Mouse (Mus musculus): Measurements from ENCODE around the gene Aif1l.
"Not testable (repeated sequence)": the region's sequence is repeated elsewhere in the genome, so short reads cannot be mapped to it uniquely, and the experiment has no call there.

Gene Aif1l

GRCm38 (mm10) chr2:31950058-31950871 is at the start of gene Aif1l:
Gene Aif1l (plus strand): TSS chr2:31950139.
- DNase-seq, result peak; percentile 70

- no peak for DNase-seq
Measured at GRCm38 (mm10) chr2:31900932-31901331, 49.0 kb upstream of the Aif1l start.

- DNase-seq, result no peak
Measured at GRCm38 (mm10) chr2:31901659-31902362, 48.1 kb upstream of the Aif1l start.

GRCm38 (mm10) chr2:31904089-31904488 is 45.9 kb upstream of the Aif1l start:
- no peak for DNase-seq

- DNase-seq, result no peak
Measured at GRCm38 (mm10) chr2:31904622-31905021, 45.3 kb upstream of the Aif1l start.

GRCm38 (mm10) chr2:31905682-31906081 is 44.3 kb upstream of the Aif1l start:
- DNase-seq, result no peak

GRCm38 (mm10) chr2:31906407-31906806 is 43.5 kb upstream of the Aif1l start:
- no peak for DNase-seq

GRCm38 (mm10) chr2:31912575-31912974 is 37.4 kb upstream of the Aif1l start:
- DNase-seq, result peak; percentile 28

- DNase-seq, result not testable (repeated sequence)
Measured at GRCm38 (mm10) chr2:31914213-31914612, 35.7 kb upstream of the Aif1l start.

GRCm38 (mm10) chr2:31915112-31915511 is 34.8 kb upstream of the Aif1l start:
- peak; percentile 93 for DNase-seq

GRCm38 (mm10) chr2:31917636-31918035 is 32.3 kb upstream of the Aif1l start:
- no peak for DNase-seq

GRCm38 (mm10) chr2:31923645-31924044 is 26.3 kb upstream of the Aif1l start:
- no peak for DNase-seq

- DNase-seq, result no peak
Measured at GRCm38 (mm10) chr2:31924811-31925210, 25.1 kb upstream of the Aif1l start.

- no peak for DNase-seq
Measured at GRCm38 (mm10) chr2:31925936-31926335, 24.0 kb upstream of the Aif1l start.

- DNase-seq, result no peak
Measured at GRCm38 (mm10) chr2:31929664-31930063, 20.3 kb upstream of the Aif1l start.

GRCm38 (mm10) chr2:31934551-31934950 is 15.4 kb upstream of the Aif1l start:
- no peak for DNase-seq

GRCm38 (mm10) chr2:31935054-31935453 is 14.9 kb upstream of the Aif1l start:
- no peak for DNase-seq

- DNase-seq, result no peak
Measured at GRCm38 (mm10) chr2:31938298-31938697, 11.6 kb upstream of the Aif1l start.

- DNase-seq, result no peak
Measured at GRCm38 (mm10) chr2:31943011-31943410, 6.9 kb upstream of the Aif1l start.

- DNase-seq, result no peak
Measured at GRCm38 (mm10) chr2:31945580-31945979, 4.4 kb upstream of the Aif1l start.

GRCm38 (mm10) chr2:31948392-31948791 is 1.5 kb upstream of the Aif1l start:
- no peak for DNase-seq

- DNase-seq, result no peak
Measured at GRCm38 (mm10) chr2:31948801-31949200, 1.1 kb upstream of the Aif1l start.

GRCm38 (mm10) chr2:31950966-31951365 is 1.0 kb downstream of the Aif1l start:
- no peak for DNase-seq

- peak; percentile 22 for DNase-seq
Measured at GRCm38 (mm10) chr2:31952236-31952635, 2.3 kb downstream of the Aif1l start.
